Mouse (Mus musculus) spleen, adult 2 months (tissue): Measurements from ENCODE around the gene Prickle1. TPM values are rescaled to one million over a fixed set of nuclear protein-coding genes. Genes with fewer than 3 reads are reported as not detected.

Source experiments
- DNase-seq, 2 experiments: peaks; one replicate each; pipeline versions ENCODE4 v3.0.0 to v3.0.0-alpha.2; 2012 to 2021; ENCODE audit warnings: low spot score in 2 of 2, low read depth in 1 of 2
- H3K27ac ChIP-seq: fragments of 200-500 bp; 2 replicates; pipeline ENCODE4 v1.5.1; 2012; ENCODE audit warnings: low read length, inconsistent platforms; ENCODE audit not compliant: insufficient read depth
- H3K27me3 ChIP-seq: fragments of 200-500 bp; 2 replicates; pipeline ENCODE4 v1.6.1; 2012; ENCODE audit warnings: mild to moderate bottlenecking, moderate library complexity, low read length, inconsistent platforms; ENCODE audit not compliant: control insufficient read depth, insufficient read depth
- H3K36me3 ChIP-seq: fragments of 200-500 bp; 2 replicates; pipeline ENCODE4 v1.6.1; 2012; ENCODE audit warnings: mild to moderate bottlenecking, low read length, inconsistent platforms; ENCODE audit not compliant: control insufficient read depth, insufficient read depth
- H3K4me1 ChIP-seq: fragments of 200-500 bp; 2 replicates; pipeline ENCODE4 v1.6.1; 2011; ENCODE audit warnings: inconsistent platforms; ENCODE audit not compliant: control insufficient read depth, insufficient read depth, insufficient read length
- H3K4me3 ChIP-seq: fragments of 200-500 bp; 2 replicates; pipeline ENCODE4 v1.5.1; 2011; ENCODE audit warnings: mild to moderate bottlenecking, inconsistent platforms; ENCODE audit not compliant: insufficient read depth, insufficient read length; ENCODE audit errors: extremely low read depth
- CTCF ChIP-seq: fragments of 200-500 bp; IDR thresholded peaks from 2 replicates; pipeline ENCODE4 v1.5.1; 2011; ENCODE audit warnings: mild to moderate bottlenecking, inconsistent platforms; ENCODE audit not compliant: insufficient read depth, insufficient read length, insufficient replicate concordance; ENCODE audit errors: extremely low read depth
- POLR2A ChIP-seq: fragments of 200-500 bp; IDR thresholded peaks from 2 replicates; pipeline ENCODE4 v1.6.1; 2011; ENCODE audit warnings: low read depth, low read length, inconsistent platforms
- WGBS: fragments of 180-500 bp; shearing (Covaris S2); methylation state at CpG from one replicate; pipeline ENCODE4 v1.1.7; 2018; 5-methylcytosine and 5-hydroxymethylcytosine counted together
- polyA plus RNA-seq: library from polyadenylated mRNA; depleted of rRNA; stranded (reverse); fragments of >200 nt; gene quantifications from 2 replicates; pipeline ENCODE4 v1.2.3, GENCODE M21; 2012; rRNA removed

The Prickle1 gene
- 3.8 and 4.6 TPM in 2 replicates for polyA plus RNA-seq

- DNase-seq = peak; percentile 15 to 41
- TF ChIP-seq CTCF (no peak), POLR2A (peak; percentile 16; the same call in 1 of the 2 replicates)
- no peaks in the 10 kb centered on the region for H3K36me3 ChIP-seq
- WGBS = under 1% methylated on average over 58 of the region's 60 CpGs
- peak within 1 kb of the TSS; percentile 62 for H3K4me3 ChIP-seq
- H3K4me1 ChIP-seq = peaks cover 8% of the 10 kb centered on the region; the same call in 1 of the 2 replicates
- peak within 1 kb of the TSS; percentile 55 for H3K27ac ChIP-seq
- peaks cover 3% of the 10 kb centered on the region for H3K27me3 ChIP-seq
These were observed at the start of gene Prickle1 for GRCm38 (mm10) chr15:93595746-93596145. TSS of gene Prickle1 (minus strand) at chr15:93595891.

- no peaks in the 10 kb centered on the region for H3K36me3 ChIP-seq
These were observed 44.5 kb upstream of the Prickle1 start for GRCm38 (mm10) chr15:93640221-93640620.

GRCm38 (mm10) chr15:93636976-93637375 lies 41.3 kb upstream of the Prickle1 start:
- DNase-seq = no peak
- Histone ChIP-seq H3K27me3 (no peaks in the 10 kb centered on the region), H3K4me1 (no peaks in the 10 kb centered on the region), H3K36me3 (no peaks in the 10 kb centered on the region), H3K27ac (no peak overlapping the region), H3K4me3 (no peak overlapping the region)
- WGBS = 79% methylated on average over 7 of the region's 7 CpGs
- TF ChIP-seq CTCF (no peak), POLR2A (no peak)

More at GRCm38 (mm10) chr15:93640221-93640620, 44.5 kb upstream of the Prickle1 start:
- no peak overlapping the region for H3K27ac ChIP-seq
- H3K4me3 ChIP-seq = no peak overlapping the region
- WGBS = 75% methylated on average over 2 of the region's 2 CpGs
- H3K27me3 ChIP-seq = no peaks in the 10 kb centered on the region
- TF ChIP-seq POLR2A (no peak), CTCF (no peak)
- H3K4me1 ChIP-seq = no peaks in the 10 kb centered on the region
- DNase-seq = no peak

- WGBS = 59% methylated on average over 4 of the region's 4 CpGs
- no peak for TF ChIP-seq POLR2A
- TF ChIP-seq CTCF = no peak
- no peaks in the 10 kb centered on the region for H3K36me3 ChIP-seq
- no peaks in the 10 kb centered on the region for H3K27me3 ChIP-seq
- H3K4me1 ChIP-seq = no peaks in the 10 kb centered on the region
- no peak for DNase-seq
- no peak overlapping the region for H3K27ac ChIP-seq
- no peak overlapping the region for H3K4me3 ChIP-seq
These were observed 39.9 kb upstream of the Prickle1 start for GRCm38 (mm10) chr15:93635603-93636002.

GRCm38 (mm10) chr15:93634536-93634935 lies 38.8 kb upstream of the Prickle1 start:
- TF ChIP-seq CTCF (no peak), POLR2A (no peak)
- no peak for DNase-seq
- H3K27ac ChIP-seq = no peak overlapping the region
- no peaks in the 10 kb centered on the region for H3K4me1 ChIP-seq
- H3K4me3 ChIP-seq = no peak overlapping the region
- no peaks in the 10 kb centered on the region for H3K36me3 ChIP-seq
- WGBS = 89% methylated on average over 5 of the region's 5 CpGs
- no peaks in the 10 kb centered on the region for H3K27me3 ChIP-seq

GRCm38 (mm10) chr15:93630001-93630541 lies 34.4 kb upstream of the Prickle1 start:
- no peak overlapping the region for H3K4me3 ChIP-seq
- 90% methylated on average over 14 of the region's 14 CpGs for WGBS
- no peaks in the 10 kb centered on the region for H3K4me1 ChIP-seq
- no peak for DNase-seq
- no peaks in the 10 kb centered on the region for H3K27me3 ChIP-seq
- TF ChIP-seq POLR2A (no peak), CTCF (no peak)
- no peak overlapping the region for H3K27ac ChIP-seq
- no peaks in the 10 kb centered on the region for H3K36me3 ChIP-seq

- 92% methylated on average over 9 of the region's 9 CpGs for WGBS
- no peak for DNase-seq
- H3K36me3 ChIP-seq = no peaks in the 10 kb centered on the region
- no peak overlapping the region for H3K27ac ChIP-seq
- no peaks in the 10 kb centered on the region for H3K27me3 ChIP-seq
- no peak overlapping the region for H3K4me3 ChIP-seq
- no peaks in the 10 kb centered on the region for H3K4me1 ChIP-seq
- TF ChIP-seq POLR2A (no peak), CTCF (no peak)
These were observed 33.5 kb upstream of the Prickle1 start for GRCm38 (mm10) chr15:93629201-93629600.
